Mouse (Mus musculus): ENCODE results near the gene Utp6.

DNA sequence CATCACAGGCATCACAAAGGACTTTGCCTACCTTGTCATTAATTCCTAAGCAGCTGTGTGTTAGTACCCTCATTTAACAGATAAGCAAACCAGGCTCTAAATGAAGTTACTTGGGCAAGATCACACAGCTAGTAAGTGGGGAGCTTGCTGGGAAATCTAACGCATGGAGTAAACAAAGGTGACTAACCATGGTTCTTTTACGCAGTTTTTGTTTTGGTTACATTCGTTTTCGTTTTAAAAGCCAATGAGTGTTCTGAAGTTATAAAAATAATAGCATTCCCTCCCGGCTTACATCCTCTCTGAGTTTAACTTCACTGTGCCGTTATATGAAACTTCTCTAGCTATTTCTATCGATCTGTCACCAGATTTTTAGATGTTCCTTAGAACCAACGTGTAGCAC, 10.9 kb upstream of the Utp6 start:
- TF ChIP-seq RCOR1 (conservative IDR thresholded peaks at IDR 0.05; ENCODE audit: low read depth, low read length): no peak
- TF ChIP-seq SMC3 (IDR thresholded peaks at IDR 0.05; ENCODE audit: low read depth, low read length): no peak
- TF ChIP-seq EP300 (IDR thresholded peaks at IDR 0.05; ENCODE audit: low read length): no peak
- no peak for TF ChIP-seq USF2 (conservative IDR thresholded peaks at IDR 0.05; ENCODE audit: low read depth, low read length)
- no peak for TF ChIP-seq HCFC1 (IDR thresholded peaks at IDR 0.05; ENCODE audit: low read depth, low read length)
- no peak for TF ChIP-seq SIN3A (IDR thresholded peaks at IDR 0.05; ENCODE audit: low read length)
- no peak for TF ChIP-seq POLR2A (IDR thresholded peaks at IDR 0.05; ENCODE audit: low read depth, low read length)
- no peak for TF ChIP-seq CTCF (conservative IDR thresholded peaks at IDR 0.05 in 1 of 2, IDR thresholded peaks at IDR 0.05 in 1 of 2; ENCODE audit: low read depth in 2 of 2, low read length in 2 of 2)
- TF ChIP-seq ZNF384 (IDR thresholded peaks at IDR 0.05; ENCODE audit: low read depth, low read length): no peak
- no peak for TF ChIP-seq NELFE (IDR thresholded peaks at IDR 0.05; ENCODE audit: low read depth, low read length)
- TF ChIP-seq MAX (IDR thresholded peaks at IDR 0.05; ENCODE audit: low read length): no peak
- no peak for TF ChIP-seq KAT2A (IDR thresholded peaks at IDR 0.05; ENCODE audit: insufficient replicate concordance, low read length)
- TF ChIP-seq ZKSCAN1 (IDR thresholded peaks at IDR 0.05; ENCODE audit: borderline replicate concordance, low read depth, low read length): no peak
